Mouse (Mus musculus): ENCODE data around the gene Gm5622. TPM values are rescaled to one million over a fixed set of nuclear protein-coding genes. Genes with fewer than 3 reads are reported as not detected.
"Not testable (repeated sequence)": the region's sequence is repeated elsewhere in the genome, so short reads cannot be mapped to it uniquely, and the experiment has no call there.

Gm5622 gene
- total RNA-seq (2021) = not detected
- long read RNA-seq, experiment 1 = 0 reads
- long read RNA-seq, experiment 2 = 0 reads

GRCm38 (mm10) chr14:51552490-51552889 is at the start of gene Gm5622:
Gm5622 (plus strand) TSS chr14:51552790.
- no peak for DNase-seq (ENCODE audit: low spot score in 2 of 2)

- DNase-seq (ENCODE audit: low spot score in 2 of 2) = no peak
Measured at GRCm38 (mm10) chr14:51507416-51507815, 45.2 kb upstream of the Gm5622 start.

- DNase-seq (ENCODE audit: low spot score in 2 of 2) = not testable (repeated sequence)
Measured at GRCm38 (mm10) chr14:51573963-51574362, 21.4 kb downstream of the Gm5622 start, which contains the start of gene Gm17175. Gm17175 (minus strand) TSS chr14:51574063.

GRCm38 (mm10) chr14:51592039-51592438 is 39.4 kb downstream of the Gm5622 start, which contains the start of gene Gm17174:
Gm17174 (minus strand) TSS chr14:51592139.
- not testable (repeated sequence) for DNase-seq (ENCODE audit: low spot score in 2 of 2)

GRCm38 (mm10) chr14:51611210-51611609 is 58.6 kb downstream of the Gm5622 start, which contains the start of gene Gm17078:
Gm17078 (minus strand) TSS chr14:51611310.
- no peak for DNase-seq (ENCODE audit: low spot score in 2 of 2)

GRCm38 (mm10) chr14:51632426-51632825 is 79.8 kb downstream of the Gm5622 start:
- DNase-seq (ENCODE audit: low spot score in 2 of 2) = peak; percentile 3 to 4

GRCm38 (mm10) chr14:51635566-51635965 is 83.0 kb downstream of the Gm5622 start, which contains the start of gene Gm4181:
Gm4181 (minus strand) TSS chr14:51635666.
- DNase-seq (ENCODE audit: low spot score in 2 of 2) = not testable (repeated sequence)

- DNase-seq (ENCODE audit: low spot score in 2 of 2) = no peak
Measured at GRCm38 (mm10) chr14:51677269-51677668, 124.7 kb downstream of the Gm5622 start.

- DNase-seq (ENCODE audit: low spot score in 2 of 2) = not testable (repeated sequence)
Measured at GRCm38 (mm10) chr14:51695368-51695767, 142.8 kb downstream of the Gm5622 start, which contains the start of gene Gm17079. Gm17079 (minus strand) TSS chr14:51695468.

Other genes starting within 250 kb of the Gm5622 start
- gene Gm7247, start 191.0 kb upstream of the Gm5622 start, total RNA-seq (2021) = not detected
- gene Vmn2r88, start 142.0 kb upstream of the Gm5622 start, total RNA-seq (2021) = not detected
- gene Vmn2r89, start 100.9 kb upstream of the Gm5622 start, total RNA-seq (2021) = not detected
- gene Gm17175, start 21.3 kb downstream of the Gm5622 start, total RNA-seq (2021) = not detected
- gene Gm17174, start 39.3 kb downstream of the Gm5622 start, total RNA-seq (2021) = not detected
- gene Gm17078, start 58.5 kb downstream of the Gm5622 start, total RNA-seq (2021) = not detected
- not detected for gene Gm4181, start 82.9 kb downstream of the Gm5622 start, total RNA-seq (2021)
- gene Gm17079, start 142.7 kb downstream of the Gm5622 start, total RNA-seq (2021) = not detected
- gene Gm5800, start 164.4 kb downstream of the Gm5622 start, total RNA-seq (2021) = not detected
- not detected for gene Ang4, start 220.8 kb downstream of the Gm5622 start, total RNA-seq (2021)
- not detected for gene AY358078, start 247.3 kb downstream of the Gm5622 start, total RNA-seq (2021)